Mouse (Mus musculus) hindbrain, embryonic 11.5 days (tissue): ENCODE results near the gene Taf5. TPM values are rescaled to one million over a fixed set of nuclear protein-coding genes. Genes with fewer than 3 reads are reported as not detected.

Experiments used
- ATAC-seq: fragments of 200-750 bp; cut with Nextera tagmentation; 2 replicates; pipeline ENCODE4 v1.8.0; 2017; ENCODE audit warnings: mild to moderate bottlenecking, moderate TSS enrichment, moderate library complexity; ENCODE audit not compliant: low FRiP score
- DNase-seq: peaks from one replicate; pipeline ENCODE4 v3.0.0-alpha.2; 2015; ENCODE audit warnings: low spot score
- H3K27ac ChIP-seq: fragments of 300-500 bp; sonication (generic); 2 replicates; pipeline ENCODE4 v1.5.1; 2014; ENCODE audit warnings: mild to moderate bottlenecking, low read depth, low read length
- H3K27me3 ChIP-seq: fragments of 300-500 bp; sonication (generic); 2 replicates; pipeline ENCODE4 v1.6.1; 2014; ENCODE audit warnings: mild to moderate bottlenecking, low read length, moderate library complexity, mixed read lengths; ENCODE audit not compliant: control insufficient read depth, insufficient read depth
- H3K36me3 ChIP-seq: fragments of 300-500 bp; sonication (generic); 2 replicates; pipeline ENCODE4 v1.6.1; 2014; ENCODE audit warnings: mild to moderate bottlenecking, low read length, moderate library complexity, mixed read lengths; ENCODE audit not compliant: control insufficient read depth, insufficient read depth
- H3K4me1 ChIP-seq: fragments of 300-500 bp; sonication (generic); replicated peaks from 2 replicates; pipeline ENCODE4 v1.6.1; 2014; ENCODE audit warnings: low read length, mixed read lengths; ENCODE audit not compliant: control insufficient read depth, insufficient read depth
- H3K4me2 ChIP-seq: fragments of 300-500 bp; sonication (generic); replicated peaks from 2 replicates; pipeline ENCODE4 v1.6.1; 2014; ENCODE audit warnings: mild to moderate bottlenecking, low read depth, low read length
- H3K4me3 ChIP-seq: fragments of 300-500 bp; sonication (generic); 2 replicates; pipeline ENCODE4 v1.5.1; 2014; ENCODE audit warnings: low read depth, low read length
- H3K9ac ChIP-seq: fragments of 300-500 bp; sonication (generic); 2 replicates; pipeline ENCODE4 v1.6.1; 2014; ENCODE audit warnings: low read depth, low read length
- H3K9me3 ChIP-seq: fragments of 300-500 bp; sonication (generic); 2 replicates; pipeline ENCODE4 v1.6.1; 2016; ENCODE audit warnings: low read length; ENCODE audit not compliant: control insufficient read depth
- WGBS: fragments of 180-500 bp; shearing (Covaris S2); extraction: QIAGEN DNeasy Blood & Tissue Kit; methylation state at CpG from one replicate; pipeline ENCODE4 v1.1.7; 2014; 5-methylcytosine and 5-hydroxymethylcytosine counted together
- polyA plus RNA-seq: library from polyadenylated mRNA; unstranded; fragments of >200 nt; fragmentation: Nextera tagmentation; extraction: Ambion mirVana; gene quantifications from 2 replicates; pipeline ENCODE4 v1.2.1, GENCODE M21; 2014

Gene Taf5
- polyA plus RNA-seq, 1 experiment from 2014 or later, result 10.8 TPM

GRCm38 (mm10) chr19:47089718-47090525 lies 22.4 kb downstream of the Taf5 start:
- H3K36me3 ChIP-seq, result no peaks in the 10 kb centered on the region; the same call in 1 of the 2 replicates
- ATAC-seq, result peak; percentile 81

GRCm38 (mm10) chr19:47090550-47091156 lies 23.1 kb downstream of the Taf5 start, which contains the start of the genes Usmg5 and Pdcd11:
Gene Usmg5, minus strand, starts transcription at chr19:47090647.
Gene Pdcd11, plus strand, starts transcription at chr19:47090768.
- DNase-seq (peak; percentile 98), ATAC-seq (peak; percentile 99)
- Histone ChIP-seq H3K36me3 (no peaks in the 10 kb centered on the region; the same call in 1 of the 2 replicates), H3K27me3 (no peaks in the 10 kb centered on the region), H3K4me1 (peaks cover 5% of the 10 kb centered on the region; the same call in 1 of the 2 replicates), H3K27ac (peak within 1 kb of the TSS; percentile 56), H3K4me2 (peak within 1 kb of the TSS; percentile 69), H3K4me3 (peak within 1 kb of the TSS; percentile 94), H3K9ac (peak within 1 kb of the TSS; percentile 95), H3K9me3 (no peaks in the 10 kb centered on the region)
- WGBS, result under 1% methylated on average over 56 of the region's 56 CpGs

More at GRCm38 (mm10) chr19:47089718-47090525, 22.4 kb downstream of the Taf5 start:
- WGBS, result 2% methylated on average over 36 of the region's 36 CpGs
- no peak for DNase-seq
- Histone ChIP-seq H3K4me2 (peak overlapping the region; percentile 69), H3K4me1 (peaks cover 5% of the 10 kb centered on the region; the same call in 1 of the 2 replicates), H3K27me3 (no peaks in the 10 kb centered on the region), H3K27ac (peak overlapping the region; percentile 56), H3K9ac (peak overlapping the region; percentile 95), H3K9me3 (no peaks in the 10 kb centered on the region), H3K4me3 (peak overlapping the region; percentile 94)

DNA sequence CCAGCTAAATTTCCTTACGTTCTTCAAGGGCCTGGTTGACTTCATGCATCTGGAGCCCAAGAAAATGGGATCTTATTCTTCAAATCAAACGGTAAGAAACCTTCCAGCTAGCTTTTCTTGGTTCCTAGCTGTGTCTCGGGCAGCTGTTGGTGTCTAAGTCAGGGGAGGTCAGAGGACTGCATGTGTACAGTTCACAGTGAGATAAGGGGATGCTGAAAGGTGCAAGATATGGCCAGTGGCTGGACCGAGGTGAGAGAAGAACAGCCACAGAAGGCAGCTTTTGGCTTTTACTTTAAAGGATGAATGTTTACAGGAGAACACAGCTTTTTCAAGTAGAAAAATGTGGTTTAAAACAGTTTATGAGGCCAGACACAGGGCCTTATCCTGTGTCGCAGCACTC lies 33.5 kb downstream of the Taf5 start:
- Histone ChIP-seq H3K27ac (no peak overlapping the region), H3K27me3 (no peaks in the 10 kb centered on the region), H3K4me2 (no peak overlapping the region), H3K9ac (no peak overlapping the region), H3K4me3 (no peak overlapping the region), H3K36me3 (peaks cover 20% of the 10 kb centered on the region; the same call in 1 of the 2 replicates), H3K4me1 (no peaks in the 10 kb centered on the region), H3K9me3 (no peaks in the 10 kb centered on the region)
- ATAC-seq, result no peak
- WGBS, result 93% methylated on average over 5 of the region's 5 CpGs
- DNase-seq, result no peak

GRCm38 (mm10) chr19:47104641-47105271 lies 37.2 kb downstream of the Taf5 start:
- H3K9me3 ChIP-seq, result no peaks in the 10 kb centered on the region
- no peak overlapping the region for H3K4me2 ChIP-seq
- peaks cover 29% of the 10 kb centered on the region for H3K36me3 ChIP-seq
- WGBS, result 96% methylated on average over 9 of the region's 9 CpGs
- no peak overlapping the region for H3K9ac ChIP-seq
- no peak overlapping the region for H3K27ac ChIP-seq
- no peaks in the 10 kb centered on the region for H3K27me3 ChIP-seq
- DNase-seq (no peak), ATAC-seq (no peak)
- H3K4me3 ChIP-seq, result no peak overlapping the region
- H3K4me1 ChIP-seq, result no peaks in the 10 kb centered on the region

DNA sequence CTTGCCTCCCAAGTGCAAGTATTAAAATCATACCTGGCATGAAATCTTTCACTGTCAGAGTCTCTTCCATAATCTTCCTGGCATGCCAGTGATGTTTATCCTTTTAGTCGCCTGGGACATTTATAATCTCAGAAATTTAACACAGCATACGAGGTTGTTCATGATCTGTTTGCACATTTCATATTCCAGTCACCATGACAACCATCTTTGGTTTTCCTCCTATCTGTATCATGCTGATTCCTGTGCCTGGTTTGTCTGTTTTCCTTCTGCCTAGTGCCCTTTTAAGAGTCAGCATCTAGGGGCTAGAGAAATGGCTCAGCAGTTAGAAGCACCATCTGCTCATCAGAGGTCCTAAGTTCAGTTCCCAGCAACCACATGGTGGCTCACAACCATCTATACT lies 51.1 kb downstream of the Taf5 start:
- Histone ChIP-seq H3K4me1 (no peaks in the 10 kb centered on the region), H3K9me3 (no peaks in the 10 kb centered on the region), H3K27me3 (no peaks in the 10 kb centered on the region), H3K27ac (no peak overlapping the region), H3K36me3 (peaks cover 5% of the 10 kb centered on the region; the same call in 1 of the 2 replicates), H3K4me2 (no peak overlapping the region), H3K4me3 (no peak overlapping the region), H3K9ac (no peak overlapping the region)
- WGBS, result 82% methylated on average over 2 of the region's 2 CpGs
- DNase-seq, result no peak
- no peak for ATAC-seq

- 44% methylated on average over 4 of the region's 4 CpGs for WGBS
- DNase-seq (peak; percentile 53), ATAC-seq (no peak)
- no peaks in the 10 kb centered on the region for H3K4me1 ChIP-seq
- H3K4me3 ChIP-seq, result no peak overlapping the region
- no peaks in the 10 kb centered on the region for H3K9me3 ChIP-seq
- H3K27me3 ChIP-seq, result no peaks in the 10 kb centered on the region
- H3K9ac ChIP-seq, result no peak overlapping the region
- H3K4me2 ChIP-seq, result no peak overlapping the region
- H3K27ac ChIP-seq, result no peak overlapping the region
- peaks cover 2% of the 10 kb centered on the region; the same call in 1 of the 2 replicates for H3K36me3 ChIP-seq
Measured at GRCm38 (mm10) chr19:47121054-47121453, 53.5 kb downstream of the Taf5 start.

- H3K4me2 ChIP-seq, result no peak overlapping the region
- no peak overlapping the region for H3K4me3 ChIP-seq
- 0 out of 2 replicates have a peak, but pooled peaks cover 7% of the 10 kb centered on the region for H3K36me3 ChIP-seq
- no peaks in the 10 kb centered on the region for H3K4me1 ChIP-seq
- DNase-seq (peak; percentile 68), ATAC-seq (no peak)
- 30% methylated on average over 2 of the region's 2 CpGs for WGBS
- no peak overlapping the region for H3K27ac ChIP-seq
- H3K27me3 ChIP-seq, result no peaks in the 10 kb centered on the region
- no peaks in the 10 kb centered on the region for H3K9me3 ChIP-seq
- H3K9ac ChIP-seq, result no peak overlapping the region
Measured at GRCm38 (mm10) chr19:47122802-47123201, 55.3 kb downstream of the Taf5 start.

DNA sequence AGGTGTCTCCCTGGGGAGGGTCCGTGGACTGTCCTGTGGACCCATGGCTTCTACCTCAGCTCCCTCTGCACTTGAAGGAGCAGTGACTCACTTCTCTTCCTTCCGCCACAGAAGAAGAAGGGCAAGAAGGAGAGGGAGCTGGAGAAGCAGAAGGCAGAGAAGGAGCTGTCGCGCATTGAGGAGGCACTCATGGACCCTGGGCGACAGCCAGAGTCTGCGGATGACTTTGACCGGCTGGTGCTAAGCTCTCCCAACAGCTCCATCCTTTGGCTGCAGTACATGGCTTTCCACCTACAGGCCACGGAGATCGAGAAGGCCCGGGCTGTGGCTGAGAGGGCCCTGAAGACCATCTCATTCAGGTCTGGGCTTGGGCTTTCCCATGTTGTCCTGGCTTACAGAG lies 60.6 kb downstream of the Taf5 start:
- Histone ChIP-seq H3K9ac (no peak overlapping the region), H3K36me3 (peaks cover 23% of the 10 kb centered on the region), H3K4me1 (no peaks in the 10 kb centered on the region), H3K27ac (no peak overlapping the region), H3K27me3 (no peaks in the 10 kb centered on the region), H3K9me3 (no peaks in the 10 kb centered on the region), H3K4me3 (no peak overlapping the region), H3K4me2 (no peak overlapping the region)
- 94% methylated on average over 10 of the region's 10 CpGs for WGBS
- ATAC-seq (no peak), DNase-seq (no peak)
